Mouse (Mus musculus) heart, postnatal 36 days (tissue): ENCODE measurements around the gene Kansl1. TPM values are rescaled to one million over a fixed set of nuclear protein-coding genes. Genes with fewer than 3 reads are reported as not detected.
A peak's percentile ranks its signal among the peaks of the same experiment; 100 is the strongest.

Experiments used
- DNase-seq, 2 experiments: peaks; one replicate each; pipeline ENCODE4 v3.0.0; 2021 to 2022
- intact Hi-C: fragments of 180-260 bp; cut with DNase I; formaldehyde crosslinking; loops from one replicate; pipeline ENCODE4 v1.15.1; 2025
- total RNA-seq, 2 experiments: library from RNA; stranded (reverse); gene quantifications; 2 replicates each; pipeline ENCODE4 v1.2.3; 2021

Kansl1 gene
- total RNA-seq, 2 experiments from 2014 or later: 27.6 to 31.7 TPM

- peak; percentile 48 to 62 for DNase-seq
- intact Hi-C loops: loop anchor here (5.0 kb wide), 2 partner anchors 125 to 190 kb away; no protein-coding TSS in a partner anchor
These were observed 151.8 kb downstream of the Kansl1 start for GRCm38 (mm10) chr11:104316685-104317400.

GRCm38 (mm10) chr11:104315703-104316102 lies 153.0 kb downstream of the Kansl1 start:
- intact Hi-C loops: loop anchor here (1.0 to 5.0 kb wide), 3 partner anchors 127 to 192 kb away; no protein-coding TSS in a partner anchor
- DNase-seq: peak; percentile 82 to 88

GRCm38 (mm10) chr11:104311643-104312042 lies 157.0 kb downstream of the Kansl1 start:
- intact Hi-C loops: no loop called here
- no peak for DNase-seq

- no peak for DNase-seq
- intact Hi-C loops: no loop called here
These were observed 158.3 kb downstream of the Kansl1 start for GRCm38 (mm10) chr11:104310226-104310887.

- intact Hi-C loops: no loop called here
- DNase-seq: no peak
These were observed 159.1 kb downstream of the Kansl1 start for GRCm38 (mm10) chr11:104309377-104310225.

- DNase-seq: peak in 1 of 2 experiments; percentile 43
- intact Hi-C loops: no loop called here
These were observed 161.5 kb downstream of the Kansl1 start for GRCm38 (mm10) chr11:104307136-104307535.

GRCm38 (mm10) chr11:104306483-104306882 lies 162.2 kb downstream of the Kansl1 start:
- intact Hi-C loops: no loop called here
- no peak for DNase-seq

GRCm38 (mm10) chr11:104305711-104306110 lies 162.9 kb downstream of the Kansl1 start:
- intact Hi-C loops: no loop called here

GRCm38 (mm10) chr11:104303088-104303960 lies 165.3 kb downstream of the Kansl1 start:
- peak in 1 of 2 experiments; percentile 16 for DNase-seq

More at GRCm38 (mm10) chr11:104305711-104306110, 162.9 kb downstream of the Kansl1 start:
- DNase-seq: no peak

GRCm38 (mm10) chr11:104302628-104303027 lies 166.0 kb downstream of the Kansl1 start:
- DNase-seq: no peak
- intact Hi-C loops: no loop called here

More at GRCm38 (mm10) chr11:104303088-104303960, 165.3 kb downstream of the Kansl1 start:
- intact Hi-C loops: no loop called here

- DNase-seq: peak; percentile 27 to 39
- intact Hi-C loops: no loop called here
These were observed 171.0 kb downstream of the Kansl1 start for GRCm38 (mm10) chr11:104297671-104298070.

- no peak for DNase-seq
- intact Hi-C loops: no loop called here
These were observed 173.0 kb downstream of the Kansl1 start for GRCm38 (mm10) chr11:104295656-104296055.

GRCm38 (mm10) chr11:104295145-104295544 lies 173.5 kb downstream of the Kansl1 start:
- no peak for DNase-seq
- intact Hi-C loops: no loop called here

GRCm38 (mm10) chr11:104293241-104293640 lies 175.4 kb downstream of the Kansl1 start:
- intact Hi-C loops: no loop called here
- no peak for DNase-seq

GRCm38 (mm10) chr11:104292443-104293220 lies 176.0 kb downstream of the Kansl1 start:
- DNase-seq: no peak
- intact Hi-C loops: no loop called here

- intact Hi-C loops: no loop called here
- peak; percentile 51 to 57 for DNase-seq
These were observed 179.2 kb downstream of the Kansl1 start for GRCm38 (mm10) chr11:104289199-104290031.

- no peak for DNase-seq
- intact Hi-C loops: no loop called here
These were observed 179.8 kb downstream of the Kansl1 start for GRCm38 (mm10) chr11:104288835-104289198.

- DNase-seq: no peak
- intact Hi-C loops: no loop called here
These were observed 181.5 kb downstream of the Kansl1 start for GRCm38 (mm10) chr11:104287113-104287512.
